Mouse (Mus musculus) WW6 (cell line): Measurements from ENCODE around the gene Ppm1d.
A peak's percentile ranks its signal among the peaks of the same experiment; 100 is the strongest.

Source experiments
- DNase-seq: peaks from one replicate; pipeline ENCODE4 v3.0.0-alpha.2; 2013; ENCODE audit warnings: low read depth, low spot score

Gene Ppm1d

GRCm38 (mm10) chr11:85310713-85311574 is at the start of gene Ppm1d:
TSS of gene Ppm1d (plus strand) at chr11:85311244.
- DNase-seq = peak; percentile 100

DNA sequence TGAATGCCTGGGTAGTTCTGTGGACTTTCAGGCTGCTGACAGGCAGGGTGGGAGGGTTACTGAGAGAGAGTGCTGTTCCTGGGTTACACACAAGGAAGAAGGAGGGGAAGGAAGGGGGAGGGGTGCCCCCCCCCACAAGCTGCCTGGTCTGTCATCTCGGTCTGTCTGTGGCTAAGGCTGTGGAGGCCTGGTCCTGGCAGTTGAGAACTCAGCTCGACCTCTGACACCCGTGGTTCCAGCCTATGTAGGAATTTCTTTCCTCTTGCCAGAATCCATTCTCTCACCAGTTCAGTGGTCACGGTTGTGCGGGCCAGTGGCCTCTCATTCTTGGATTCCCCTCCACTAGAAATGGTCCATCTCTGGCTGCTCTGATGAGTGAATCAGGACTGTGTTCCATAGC is 46.4 kb upstream of the Ppm1d start:
- no peak for DNase-seq

DNA sequence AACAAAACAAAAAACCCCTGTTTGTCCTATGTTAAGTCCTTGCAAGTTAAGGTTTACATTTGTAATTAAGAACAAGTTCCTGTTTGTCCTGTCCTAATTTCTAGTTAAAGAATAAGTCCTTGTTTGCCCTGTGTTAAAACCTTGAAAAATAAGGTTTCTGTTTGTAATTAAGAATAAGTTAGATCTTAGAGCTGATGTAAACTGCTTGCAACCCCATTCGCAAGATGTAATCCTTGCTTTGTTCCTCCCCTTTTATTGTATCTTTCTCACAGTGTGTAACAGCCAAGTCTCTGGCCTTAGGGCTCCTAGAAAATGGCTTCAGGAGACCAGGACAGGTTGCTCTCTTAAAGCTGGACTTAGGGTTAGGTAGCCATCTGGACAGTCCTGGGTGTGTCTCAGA is 43.7 kb upstream of the Ppm1d start:
- no peak for DNase-seq

GRCm38 (mm10) chr11:85270631-85271030 is 40.4 kb upstream of the Ppm1d start:
- DNase-seq = peak; percentile 76

GRCm38 (mm10) chr11:85273299-85273698 is 37.7 kb upstream of the Ppm1d start:
- no peak for DNase-seq

DNA sequence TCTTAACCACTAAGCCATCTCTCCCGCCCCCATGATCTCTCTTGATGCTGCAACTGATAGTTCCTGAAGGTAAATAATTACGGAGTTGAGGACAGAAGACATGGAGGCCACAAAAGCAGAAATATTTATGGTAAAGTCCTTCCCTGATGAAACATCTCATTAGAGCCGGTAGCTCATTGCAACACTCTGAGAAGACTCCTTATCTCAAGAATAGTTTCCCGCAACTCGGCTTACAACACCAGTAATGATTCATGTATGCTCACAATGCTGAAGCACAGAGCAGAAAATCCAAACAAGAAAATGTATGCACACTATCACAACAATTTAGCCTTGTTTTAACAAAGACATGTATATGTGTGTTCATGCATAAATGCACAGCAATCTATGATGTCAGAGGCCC is 35.9 kb upstream of the Ppm1d start:
- no peak for DNase-seq

- DNase-seq = no peak
These were observed 33.4 kb upstream of the Ppm1d start for GRCm38 (mm10) chr11:85277609-85278008.

- DNase-seq = no peak
These were observed 32.9 kb upstream of the Ppm1d start for GRCm38 (mm10) chr11:85278175-85278574.

- no peak for DNase-seq
These were observed 29.7 kb upstream of the Ppm1d start for GRCm38 (mm10) chr11:85281219-85281878.

DNA sequence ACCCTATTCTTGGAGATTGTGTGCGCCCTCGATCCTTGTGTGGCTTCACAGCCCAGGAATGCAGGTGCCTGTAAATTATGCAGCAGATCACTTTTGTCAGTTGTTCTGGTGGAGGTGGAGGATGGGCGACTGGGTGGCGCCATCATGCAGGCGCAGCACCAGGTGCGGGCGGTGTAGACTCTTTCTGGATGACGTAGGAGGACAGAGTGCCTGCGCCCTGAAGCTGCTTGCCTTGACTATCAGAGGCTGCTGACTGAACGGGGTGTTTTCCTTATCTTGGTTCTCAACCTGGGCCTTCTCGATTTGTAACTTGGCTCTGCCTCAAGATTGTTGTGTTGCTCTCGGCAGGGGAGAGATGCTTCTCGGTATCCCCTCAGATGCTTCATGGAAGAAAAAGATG is 13.1 kb upstream of the Ppm1d start:
- no peak for DNase-seq

- no peak for DNase-seq
These were observed 11.2 kb upstream of the Ppm1d start for GRCm38 (mm10) chr11:85299880-85300279.

GRCm38 (mm10) chr11:85301161-85301560 is 9.9 kb upstream of the Ppm1d start:
- DNase-seq = no peak

GRCm38 (mm10) chr11:85301836-85302235 is 9.2 kb upstream of the Ppm1d start:
- no peak for DNase-seq

DNA sequence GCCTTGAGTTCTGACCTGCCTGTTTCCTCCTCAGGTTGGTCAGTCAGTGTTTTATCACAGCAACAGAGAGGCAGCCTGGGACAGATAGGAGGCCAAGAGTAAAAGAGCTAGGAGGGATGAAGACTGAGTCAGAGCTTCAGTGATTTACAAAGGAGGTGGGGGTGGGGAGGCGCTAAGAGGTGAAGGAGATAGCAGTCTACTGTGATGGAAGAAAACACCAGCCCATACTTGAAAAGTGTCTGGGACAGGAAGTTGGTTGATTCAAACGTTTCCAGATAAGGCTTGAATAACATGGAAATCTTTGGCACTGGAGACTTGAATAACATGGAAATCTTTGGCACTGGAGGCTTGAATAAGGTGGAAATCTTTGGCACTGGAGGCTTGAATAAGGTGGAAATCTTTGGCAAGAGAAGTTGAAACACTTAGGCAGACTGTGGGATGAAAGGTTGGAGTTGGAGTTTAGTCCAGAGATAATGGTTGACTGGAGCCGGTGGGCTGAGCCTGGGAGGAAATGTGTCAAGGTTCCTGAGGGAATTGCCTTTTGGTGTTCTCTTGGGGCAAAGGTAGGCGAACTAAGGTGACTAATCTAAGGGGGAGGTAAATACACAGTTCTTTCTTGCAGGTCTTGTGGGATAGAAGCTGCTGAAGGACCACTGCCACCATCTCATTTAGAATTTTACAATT is 4.3 kb upstream of the Ppm1d start:
- no peak for DNase-seq

GRCm38 (mm10) chr11:85308799-85309198 is 2.2 kb upstream of the Ppm1d start:
- no peak for DNase-seq

DNA sequence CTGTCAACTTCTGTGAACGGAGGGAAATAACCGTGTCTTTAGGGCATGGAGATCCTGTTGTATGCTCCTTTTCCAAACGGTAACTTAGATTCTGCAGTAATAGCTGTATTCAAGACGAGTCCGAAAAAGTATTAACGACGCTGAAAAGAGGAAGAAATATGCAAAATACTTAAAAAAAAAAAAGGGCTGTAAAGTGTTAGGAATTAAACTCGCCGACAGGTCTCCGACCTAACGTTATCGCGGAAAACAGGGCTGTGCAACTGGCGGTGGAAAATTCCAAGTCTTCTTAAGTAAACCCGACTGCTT is 684 bp upstream of the Ppm1d start:
- no peak for DNase-seq

DNA sequence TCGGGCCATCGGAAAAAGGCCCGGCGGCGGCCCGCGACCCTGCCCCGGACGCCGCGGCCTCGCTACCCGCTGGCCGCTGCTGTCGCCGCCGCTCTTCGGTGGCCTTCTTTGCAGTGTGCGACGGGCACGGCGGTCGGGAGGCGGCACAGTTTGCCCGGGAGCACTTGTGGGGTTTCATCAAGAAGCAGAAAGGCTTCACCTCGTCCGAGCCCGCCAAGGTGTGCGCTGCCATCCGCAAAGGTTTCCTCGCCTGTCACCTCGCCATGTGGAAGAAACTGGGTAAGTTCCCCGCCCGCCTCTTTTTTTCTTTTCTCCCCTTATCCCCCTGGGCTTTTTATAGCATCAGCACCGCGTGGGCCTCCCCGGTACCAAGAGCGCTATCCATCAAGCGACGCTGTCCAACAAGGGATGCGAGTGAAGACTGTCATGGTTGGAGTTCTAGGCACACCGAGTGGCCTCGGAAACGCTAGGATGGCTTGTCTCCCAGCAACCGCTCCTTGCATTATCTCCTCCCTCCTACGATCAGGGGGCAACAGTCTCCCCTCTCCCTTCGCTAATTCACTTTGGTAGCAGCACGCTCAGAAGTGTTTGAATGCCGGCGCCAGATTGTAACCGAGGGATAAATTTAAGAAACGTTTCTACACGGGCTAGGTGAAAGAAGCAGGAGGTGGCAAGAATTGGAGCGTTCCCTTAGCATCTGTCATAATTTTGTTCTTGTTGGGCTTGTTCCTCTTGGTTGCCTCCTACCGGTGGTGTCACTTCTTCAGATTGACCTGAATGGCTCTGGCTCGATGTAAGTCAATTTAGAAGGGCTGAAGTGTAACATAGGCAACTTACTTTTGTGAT is 824 bp downstream of the Ppm1d start:
- no peak for DNase-seq

DNA sequence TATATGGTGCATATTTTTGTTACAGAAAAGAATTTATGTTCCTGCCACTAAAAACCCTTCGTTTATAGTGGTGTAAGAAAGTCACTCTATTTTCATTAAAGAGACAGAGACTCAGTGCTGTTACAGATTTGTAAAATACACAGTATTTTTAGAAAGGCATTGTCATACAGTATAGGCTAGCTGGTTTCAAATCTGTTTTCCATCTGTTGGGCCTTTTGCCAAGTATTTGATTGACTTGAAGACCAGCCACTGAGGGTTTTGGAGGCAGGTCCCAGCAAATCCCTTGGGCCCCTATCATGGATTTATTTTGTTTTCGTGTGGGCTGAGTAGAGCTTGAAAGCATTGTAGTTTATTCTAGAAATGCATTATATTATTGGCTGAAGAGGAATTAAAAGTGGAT is 1.8 kb downstream of the Ppm1d start:
- DNase-seq = no peak

DNA sequence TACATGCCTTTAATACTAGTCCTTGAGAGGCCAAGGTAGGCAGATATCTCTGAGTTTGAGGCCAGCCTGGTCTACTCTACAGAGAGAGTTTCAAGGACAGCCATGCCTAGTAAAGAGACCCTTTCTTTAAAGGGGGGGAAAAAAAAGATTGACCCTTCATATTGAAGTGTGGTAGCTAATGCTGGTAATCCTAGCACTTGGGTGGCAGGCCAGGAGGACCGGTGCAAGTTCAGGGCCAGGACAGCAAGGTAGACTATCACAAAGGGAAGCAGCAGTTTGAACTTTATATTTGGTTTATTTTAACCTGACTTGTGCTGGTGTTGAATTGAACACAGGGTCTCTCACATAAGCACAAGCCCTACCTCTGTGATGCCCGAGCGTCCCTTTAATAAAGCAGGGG is 2.3 kb downstream of the Ppm1d start:
- DNase-seq = no peak

GRCm38 (mm10) chr11:85323567-85324330 is 12.7 kb downstream of the Ppm1d start:
- no peak for DNase-seq

GRCm38 (mm10) chr11:85328717-85329116 is 17.7 kb downstream of the Ppm1d start:
- no peak for DNase-seq
